Mouse (Mus musculus): ENCODE measurements around the gene Pdzk1ip1. TPM values are rescaled to one million over a fixed set of nuclear protein-coding genes. Genes with fewer than 3 reads are reported as not detected.

The Pdzk1ip1 gene
- polyA plus RNA-seq, 2 experiments from 2014 or later: 25.7 to 31.9 TPM

GRCm38 (mm10) chr4:115123507-115123906 lies 35.0 kb downstream of the Pdzk1ip1 start:
- no peak for ATAC-seq

DNA sequence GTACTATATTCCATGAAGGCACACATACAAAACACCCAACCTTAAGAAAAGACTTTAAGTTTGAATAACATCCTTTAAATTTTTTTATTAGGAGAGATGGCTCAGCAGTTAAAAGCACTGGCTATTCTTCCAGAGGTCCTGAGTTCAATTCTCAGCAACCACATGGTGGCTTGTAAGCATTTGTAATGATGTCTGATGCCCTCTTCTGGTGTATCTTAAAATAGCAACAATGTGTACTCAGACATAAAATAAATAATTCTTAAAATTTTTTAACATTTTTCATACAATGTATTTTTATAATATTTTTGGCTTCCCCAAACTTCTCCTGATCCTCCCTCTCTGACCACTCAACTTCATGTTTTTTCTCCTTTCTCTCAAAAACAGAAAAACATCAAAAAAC lies 36.2 kb downstream of the Pdzk1ip1 start:
- ATAC-seq: no peak

DNA sequence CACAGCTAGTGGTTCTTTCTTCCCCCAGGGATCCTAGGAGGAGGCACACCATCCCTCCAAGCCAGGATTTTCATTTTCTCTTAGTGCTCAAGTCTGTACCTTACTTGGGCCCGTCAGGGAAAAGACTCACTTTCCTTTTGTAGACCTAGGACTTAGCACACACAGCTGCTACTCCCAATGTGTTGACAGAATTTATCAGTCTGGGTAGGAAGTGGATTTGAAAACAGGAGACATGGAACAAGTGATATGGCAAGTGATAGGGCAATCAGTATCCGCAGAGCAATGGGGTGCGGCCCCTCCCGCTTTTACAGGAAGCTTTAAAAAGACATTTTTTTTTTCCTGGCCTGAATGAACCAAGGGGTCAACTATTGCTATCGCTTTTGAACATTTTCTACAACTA lies 44.6 kb downstream of the Pdzk1ip1 start:
- no peak for ATAC-seq

DNA sequence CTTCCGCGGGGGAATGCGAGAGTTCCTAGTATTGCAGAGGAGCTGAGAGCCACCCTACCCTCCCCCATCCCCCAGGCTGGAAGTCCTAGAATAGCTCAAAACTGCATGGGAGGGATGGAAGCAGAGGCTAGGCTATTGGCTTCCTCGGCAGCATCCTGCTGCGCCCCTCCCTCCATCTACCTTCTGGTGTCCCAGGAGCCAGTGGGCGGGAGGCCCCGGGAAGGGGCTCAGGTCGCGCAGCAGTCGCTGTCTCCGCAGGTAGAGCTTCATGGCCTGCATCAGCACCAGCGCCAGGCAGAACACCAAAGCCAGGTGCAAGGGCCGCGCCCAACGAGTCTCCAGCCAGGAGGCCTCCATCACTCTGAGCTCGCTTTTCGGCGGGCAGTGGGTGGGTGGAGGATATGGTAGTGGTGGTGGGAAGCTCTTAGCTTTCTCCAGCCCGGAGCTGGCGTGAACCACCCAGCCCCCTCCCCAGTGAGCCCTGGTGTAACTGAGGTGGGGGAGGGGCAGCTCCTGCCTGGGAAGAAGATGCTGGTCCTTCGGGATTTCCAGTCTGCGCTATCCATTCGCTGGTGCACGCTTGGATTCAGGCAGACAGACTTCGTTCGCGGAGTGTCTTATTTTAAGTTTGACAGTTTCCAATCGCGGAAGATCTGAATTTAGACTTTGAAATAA lies 45.2 kb downstream of the Pdzk1ip1 start, which contains the start of gene Cyp4x1:
Gene Cyp4x1 (minus strand): TSS at position 661 of the 675 bp plus-strand sequence.
- no peak for ATAC-seq

- ATAC-seq: no peak
These were observed 45.8 kb downstream of the Pdzk1ip1 start for GRCm38 (mm10) chr4:115134296-115134630.

Other genes with a start within 250 kb of the Pdzk1ip1 start
- gene Foxd2, start 179.8 kb upstream of the Pdzk1ip1 start, polyA plus RNA-seq (2017; shearing (Covaris generic)): under 1 TPM in 1 of 2 experiments, not detected in 1; 0.16 TPM
- not detected for gene Foxe3, start 162.7 kb upstream of the Pdzk1ip1 start, polyA plus RNA-seq (2017; shearing (Covaris generic))
- 10 to 100 TPM; 43.9 to 64.6 TPM for gene Cmpk1, start 101.5 kb upstream of the Pdzk1ip1 start, polyA plus RNA-seq (2017; shearing (Covaris generic))
- 1 to 10 TPM; 2.0 TPM for gene Stil, start 88.5 kb upstream of the Pdzk1ip1 start, polyA plus RNA-seq (2017; shearing (Covaris generic))
- not detected for gene Tal1, start 32.3 kb upstream of the Pdzk1ip1 start, polyA plus RNA-seq (2017; shearing (Covaris generic))
- under 1 TPM in 1 of 2 experiments, not detected in 1; 0.09 TPM for gene Cyp4x1, start 45.6 kb downstream of the Pdzk1ip1 start, polyA plus RNA-seq (2017; shearing (Covaris generic))
- gene Cyp4a29, start 153.4 kb downstream of the Pdzk1ip1 start, polyA plus RNA-seq (2017; shearing (Covaris generic)): not detected
- not detected for gene Cyp4a12a, start 210.3 kb downstream of the Pdzk1ip1 start, polyA plus RNA-seq (2017; shearing (Covaris generic))

All from CD4-positive, CD25-positive, alpha-beta regulatory T cell, adult 4 months (primary cell).